Mouse (Mus musculus) T-cell, adult 2 months (primary cell): ENCODE data around the gene Trappc3l.
"Not testable (repeated sequence)": the region's sequence is repeated elsewhere in the genome, so short reads cannot be mapped to it uniquely, and the experiment has no call there.

Experiments used
- DNase-seq: peaks from one replicate; pipeline ENCODE4 v3.0.0; 2022; ENCODE audit warnings: low spot score

The Trappc3l gene

GRCm38 (mm10) chr10:34037401-34037800, at the start of gene Trappc3l:
TSS of gene Trappc3l (plus strand) at chr10:34037597.
- no peak for DNase-seq

GRCm38 (mm10) chr10:33996686-33997085, 40.7 kb upstream of the Trappc3l start:
- DNase-seq, result not testable (repeated sequence)

- no peak for DNase-seq
These were observed 39.0 kb upstream of the Trappc3l start for GRCm38 (mm10) chr10:33998397-33998796.

GRCm38 (mm10) chr10:34012581-34012980, 24.8 kb upstream of the Trappc3l start:
- DNase-seq, result no peak

GRCm38 (mm10) chr10:34013241-34013640, 24.2 kb upstream of the Trappc3l start:
- DNase-seq, result no peak

GRCm38 (mm10) chr10:34018746-34019301, 18.6 kb upstream of the Trappc3l start:
- peak; percentile 2 for DNase-seq

GRCm38 (mm10) chr10:34019302-34020075, 17.9 kb upstream of the Trappc3l start, which contains the start of gene Rwdd1:
TSS of gene Rwdd1 (minus strand) at chr10:34019624.
- peak; percentile 98 for DNase-seq

GRCm38 (mm10) chr10:34030322-34030721, 7.1 kb upstream of the Trappc3l start:
- DNase-seq, result peak; percentile 5

GRCm38 (mm10) chr10:34033630-34034305, 3.6 kb upstream of the Trappc3l start:
- peak; percentile 61 for DNase-seq

GRCm38 (mm10) chr10:34036587-34036986, 810 bp upstream of the Trappc3l start:
- peak; percentile 23 for DNase-seq

- no peak for DNase-seq
These were observed 6.8 kb downstream of the Trappc3l start, which contains the start of gene Calhm4 for GRCm38 (mm10) chr10:34044210-34044609. TSS of gene Calhm4 (minus strand) at chr10:34044310.

GRCm38 (mm10) chr10:34053987-34054386, 16.6 kb downstream of the Trappc3l start:
- DNase-seq, result no peak

GRCm38 (mm10) chr10:34066591-34066990, 29.2 kb downstream of the Trappc3l start:
- no peak for DNase-seq

GRCm38 (mm10) chr10:34069606-34070005, 32.2 kb downstream of the Trappc3l start:
- DNase-seq, result no peak

- DNase-seq, result no peak
These were observed 33.6 kb downstream of the Trappc3l start for GRCm38 (mm10) chr10:34070999-34071492.

- DNase-seq, result no peak
These were observed 34.3 kb downstream of the Trappc3l start for GRCm38 (mm10) chr10:34071650-34072049.

GRCm38 (mm10) chr10:34074522-34075200, 37.3 kb downstream of the Trappc3l start:
- DNase-seq, result no peak

GRCm38 (mm10) chr10:34086514-34086913, 49.1 kb downstream of the Trappc3l start:
- DNase-seq, result no peak

GRCm38 (mm10) chr10:34088515-34088914, 51.1 kb downstream of the Trappc3l start:
- no peak for DNase-seq

GRCm38 (mm10) chr10:34089517-34089916, 52.1 kb downstream of the Trappc3l start:
- no peak for DNase-seq

GRCm38 (mm10) chr10:34090481-34090880, 53.1 kb downstream of the Trappc3l start:
- DNase-seq, result no peak

- no peak for DNase-seq
These were observed 54.5 kb downstream of the Trappc3l start for GRCm38 (mm10) chr10:34091888-34092287.
